Comparison of ENCODE assay signal across 7 mouse cellular contexts in genomic region chr15:31565184-31565583, GRCm38 (mm10). TPM values are rescaled to one million over a fixed set of nuclear protein-coding genes. Genes with fewer than 3 reads are reported as not detected.
DNase-seq lines count a peak whose midpoint lies in the region; TF ChIP-seq lines count a peak whose summit lies in the region.

Gene Cmbl (plus strand): TSS chr15:31565389.

- TF ChIP-seq CTCF in left cerebral cortex, adult 2 months (IDR thresholded peaks at IDR 0.05) = no peak

- H3K4me3 ChIP-seq in left cerebral cortex, adult 2 months = no peak within 1 kb of the TSS

- intact Hi-C loops in left cerebral cortex, adult 2 months (cut with DNase I) = no loop called here
- intact Hi-C loops in left cerebral cortex, postnatal 4 days (cut with DNase I) = no loop called here
- intact Hi-C loops in gastrocnemius, postnatal 36 days (cut with DNase I) = loop anchor here (5.0 kb wide), 1 partner anchor 33 kb away; the partner anchor contains the start of gene March6

- H3K27ac ChIP-seq in left cerebral cortex, adult 2 months = peak within 1 kb of the TSS; percentile 48

- no peak for DNase-seq in left cerebral cortex, adult 2 months (ENCODE audit: extremely low spot score in 1 of 2, low spot score in 2 of 2)
- DNase-seq in left cerebral cortex, postnatal 4 days = no peak
- no peak for DNase-seq in adrenal gland, postnatal 4 days (ENCODE audit: low spot score in 2 of 2)
- DNase-seq in gastrocnemius, postnatal 36 days = no peak
- no peak for DNase-seq in layer of hippocampus, postnatal 25 days (ENCODE audit: extremely low spot score in 1 of 2, low spot score in 1 of 2)
- DNase-seq in cerebellum, postnatal 36 days = no peak
- DNase-seq in embryo, embryonic 10.5 days (ENCODE audit: low spot score) = no peak

RNA-seq across cellular contexts. Expression of gene Cmbl, which starts in this region (rescaled TPM):
- total RNA-seq in left cerebral cortex, adult 2 months (2021) = 10 to 100 TPM; 15.7 to 17.9 TPM
- 1 to 10 TPM; 6.3 to 8.6 TPM for total RNA-seq in left cerebral cortex, postnatal 4 days (2021)
- total RNA-seq in adrenal gland, postnatal 4 days (2021) = 100 to 1,000 TPM; 103 to 106 TPM
- 10 to 100 TPM; 43.3 to 47.6 TPM for total RNA-seq in gastrocnemius, postnatal 36 days (2021)
- total RNA-seq in layer of hippocampus, postnatal 25 days (2021) = 10 to 100 TPM; 10.1 to 13.5 TPM
